Mouse (Mus musculus): ENCODE data around the gene Gm10643. TPM values are rescaled to one million over a fixed set of nuclear protein-coding genes. Genes with fewer than 3 reads are reported as not detected.
A peak's percentile ranks its signal among the peaks of the same experiment; 100 is the strongest.

The Gm10643 gene
- polyA plus RNA-seq, 1 experiment from 2014 or later, result 0.95 TPM

DNA sequence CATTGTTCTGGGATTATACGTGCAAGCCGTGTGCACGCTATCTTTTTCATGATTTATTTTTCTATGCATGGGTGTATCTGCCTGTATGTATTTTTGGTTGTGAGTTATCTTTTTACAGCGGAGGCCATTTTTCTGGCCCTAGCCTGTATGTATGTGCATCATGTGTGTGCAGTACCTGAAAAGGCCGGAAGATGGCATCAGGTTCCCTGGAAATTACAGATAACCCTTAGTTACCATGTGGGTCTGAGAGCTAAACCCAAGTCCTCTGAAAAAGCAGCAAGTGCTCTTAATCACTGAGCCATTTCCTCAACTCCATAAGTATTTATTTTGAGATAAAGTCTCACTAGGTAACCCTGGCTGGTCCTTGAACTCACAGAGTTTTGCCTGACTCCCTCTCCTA, 11.7 kb downstream of the Gm10643 start:
- Histone ChIP-seq H3K4me3 (ENCODE audit: low read length) (no peak overlapping the region), H3K36me3 (ENCODE audit: control insufficient read depth, insufficient read depth) (no peaks in the 10 kb centered on the region), H3K4me1 (ENCODE audit: control insufficient read depth, insufficient read depth, low read length) (peaks cover 13% of the 10 kb centered on the region), H3K4me2 (ENCODE audit: low read depth, low read length) (no peak overlapping the region), H3K27me3 (ENCODE audit: control insufficient read depth, insufficient read depth, low read length) (no peaks in the 10 kb centered on the region), H3K9ac (ENCODE audit: low read length) (no peak overlapping the region), H3K9me3 (replicated peaks; ENCODE audit: control insufficient read depth, low read length) (no peaks in the 10 kb centered on the region), H3K27ac (ENCODE audit: low read length) (no peak overlapping the region)
- ATAC-seq (replicated peaks; ENCODE audit: extremely low read depth, insufficient read depth, low FRiP score), result no peak
- WGBS, result 82% methylated on average over 5 of the region's 5 CpGs

DNA sequence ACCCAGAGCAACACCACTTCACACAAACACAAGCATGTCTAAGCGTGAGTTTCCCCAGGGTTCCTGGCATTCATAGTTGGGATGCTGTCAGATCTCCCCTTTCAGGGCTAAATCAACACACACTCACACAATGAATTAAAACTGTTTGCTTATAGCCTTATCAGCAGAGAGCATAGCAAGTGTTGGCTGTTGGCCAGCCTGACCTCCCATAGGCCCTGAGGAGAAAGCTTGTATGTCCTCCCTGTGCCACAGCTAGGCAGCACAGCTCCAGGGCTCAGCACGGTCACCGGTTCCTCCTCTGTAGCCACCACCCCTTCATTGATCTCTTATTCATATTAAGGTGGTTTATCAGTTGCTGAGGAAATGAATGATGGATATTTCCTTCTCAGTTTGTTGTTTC, 12.2 kb downstream of the Gm10643 start:
- no peaks in the 10 kb centered on the region for H3K9me3 ChIP-seq (replicated peaks; ENCODE audit: control insufficient read depth, low read length)
- H3K4me1 ChIP-seq (ENCODE audit: control insufficient read depth, insufficient read depth, low read length), result peaks cover 13% of the 10 kb centered on the region
- peak; percentile 85 for ATAC-seq (replicated peaks; ENCODE audit: extremely low read depth, insufficient read depth, low FRiP score)
- 24% methylated on average over 3 of the region's 3 CpGs for WGBS
- no peak overlapping the region for H3K9ac ChIP-seq (ENCODE audit: low read length)
- no peak overlapping the region for H3K4me2 ChIP-seq (ENCODE audit: low read depth, low read length)
- no peaks in the 10 kb centered on the region for H3K36me3 ChIP-seq (ENCODE audit: control insufficient read depth, insufficient read depth)
- H3K4me3 ChIP-seq (ENCODE audit: low read length), result no peak overlapping the region
- peak overlapping the region; percentile 48 for H3K27ac ChIP-seq (ENCODE audit: low read length)
- H3K27me3 ChIP-seq (ENCODE audit: control insufficient read depth, insufficient read depth, low read length), result no peaks in the 10 kb centered on the region

DNA sequence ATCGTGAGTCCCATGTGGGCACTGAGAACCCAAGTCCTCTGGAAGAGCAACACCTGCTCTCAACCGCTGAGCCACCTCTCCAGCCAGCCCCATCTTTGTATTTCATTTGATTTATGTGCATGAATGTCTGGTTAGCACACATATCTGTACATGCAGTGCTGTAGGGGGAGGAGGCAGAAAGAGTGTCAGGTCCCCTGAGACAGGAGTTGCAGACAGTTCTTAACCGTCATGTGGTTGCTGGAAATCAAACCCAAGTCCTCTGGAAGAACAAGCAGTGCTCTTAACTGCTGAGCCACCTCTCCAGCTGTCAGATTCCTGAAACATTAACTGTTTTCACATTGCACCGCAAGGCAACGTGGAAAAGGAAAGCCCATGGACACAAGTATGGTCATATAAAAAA, 16.8 kb downstream of the Gm10643 start:
- Histone ChIP-seq H3K4me2 (ENCODE audit: low read depth, low read length) (no peak overlapping the region), H3K9ac (ENCODE audit: low read length) (no peak overlapping the region), H3K9me3 (replicated peaks; ENCODE audit: control insufficient read depth, low read length) (0 out of 2 replicates have a peak, but pooled peaks cover 2% of the 10 kb centered on the region), H3K4me3 (ENCODE audit: low read length) (no peak overlapping the region), H3K27me3 (ENCODE audit: control insufficient read depth, insufficient read depth, low read length) (peaks cover 25% of the 10 kb centered on the region), H3K36me3 (ENCODE audit: control insufficient read depth, insufficient read depth) (no peaks in the 10 kb centered on the region), H3K4me1 (ENCODE audit: control insufficient read depth, insufficient read depth, low read length) (peaks cover 13% of the 10 kb centered on the region), H3K27ac (ENCODE audit: low read length) (no peak overlapping the region)
- WGBS, result 66% methylated on average over 5 of the region's 5 CpGs
- ATAC-seq (replicated peaks; ENCODE audit: extremely low read depth, insufficient read depth, low FRiP score), result no peak

DNA sequence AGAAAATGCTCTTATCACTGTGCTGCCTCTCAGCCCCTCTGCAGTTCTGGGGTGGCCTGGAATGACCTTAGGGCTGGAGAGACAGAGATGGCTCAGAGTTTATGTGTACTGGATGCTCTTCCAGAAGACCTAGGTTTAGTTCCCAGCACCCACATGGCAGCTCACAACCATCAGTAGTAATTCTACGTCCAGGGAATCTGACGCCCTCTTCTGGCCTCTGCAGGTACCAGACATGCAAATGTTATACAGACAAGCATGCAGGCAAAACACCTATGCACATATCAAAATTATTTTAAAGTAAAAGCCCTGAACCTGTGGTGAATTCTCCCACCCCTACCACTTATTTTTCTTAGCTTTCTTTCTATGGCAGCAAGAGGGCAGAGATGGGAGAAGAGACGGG, 18.4 kb downstream of the Gm10643 start:
- ATAC-seq (replicated peaks; ENCODE audit: extremely low read depth, insufficient read depth, low FRiP score), result no peak
- Histone ChIP-seq H3K4me3 (ENCODE audit: low read length) (no peak overlapping the region), H3K36me3 (ENCODE audit: control insufficient read depth, insufficient read depth) (no peaks in the 10 kb centered on the region), H3K27me3 (ENCODE audit: control insufficient read depth, insufficient read depth, low read length) (peaks cover 29% of the 10 kb centered on the region), H3K4me2 (ENCODE audit: low read depth, low read length) (no peak overlapping the region), H3K9ac (ENCODE audit: low read length) (no peak overlapping the region), H3K4me1 (ENCODE audit: control insufficient read depth, insufficient read depth, low read length) (no peaks in the 10 kb centered on the region), H3K9me3 (replicated peaks; ENCODE audit: control insufficient read depth, low read length) (0 out of 2 replicates have a peak, but pooled peaks cover 2% of the 10 kb centered on the region), H3K27ac (ENCODE audit: low read length) (no peak overlapping the region)
- 80% methylated on average over 3 of the region's 3 CpGs for WGBS

DNA sequence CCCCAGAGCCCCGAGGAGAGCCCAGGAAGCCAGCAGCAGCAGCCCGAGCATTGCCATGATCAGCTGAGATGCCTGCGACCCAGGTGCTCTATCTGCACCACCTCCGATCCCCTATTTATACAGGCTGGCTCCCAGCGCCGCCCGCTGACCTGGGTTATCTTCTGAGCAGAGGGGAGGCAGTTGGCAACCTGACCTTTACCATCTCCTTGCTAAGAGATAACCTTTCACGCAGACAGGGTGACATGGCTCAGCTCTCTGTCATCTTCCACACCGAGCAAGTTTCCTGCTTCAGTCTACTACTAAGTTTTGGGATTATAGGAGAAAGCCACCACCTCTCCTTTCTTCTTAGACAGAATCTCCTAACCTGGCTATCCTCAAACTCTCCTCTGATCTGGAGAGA, 20.0 kb downstream of the Gm10643 start, which contains the start of gene Rln3:
Gene Rln3, minus strand, starts transcription at position 101 of the 400 bp plus-strand sequence.
- Histone ChIP-seq H3K9ac (ENCODE audit: low read length) (no peak within 1 kb of the TSS), H3K27me3 (ENCODE audit: control insufficient read depth, insufficient read depth, low read length) (peaks cover 32% of the 10 kb centered on the region), H3K36me3 (ENCODE audit: control insufficient read depth, insufficient read depth) (no peaks in the 10 kb centered on the region), H3K4me1 (ENCODE audit: control insufficient read depth, insufficient read depth, low read length) (no peaks in the 10 kb centered on the region), H3K4me3 (ENCODE audit: low read length) (no peak within 1 kb of the TSS), H3K4me2 (ENCODE audit: low read depth, low read length) (peak within 1 kb of the TSS; percentile 0; the same call in 1 of the 2 replicates), H3K9me3 (replicated peaks; ENCODE audit: control insufficient read depth, low read length) (0 out of 2 replicates have a peak, but pooled peaks cover 2% of the 10 kb centered on the region), H3K27ac (ENCODE audit: low read length) (no peak within 1 kb of the TSS)
- no peak for ATAC-seq (replicated peaks; ENCODE audit: extremely low read depth, insufficient read depth, low FRiP score)
- WGBS, result 9% methylated on average over 9 of the region's 9 CpGs

DNA sequence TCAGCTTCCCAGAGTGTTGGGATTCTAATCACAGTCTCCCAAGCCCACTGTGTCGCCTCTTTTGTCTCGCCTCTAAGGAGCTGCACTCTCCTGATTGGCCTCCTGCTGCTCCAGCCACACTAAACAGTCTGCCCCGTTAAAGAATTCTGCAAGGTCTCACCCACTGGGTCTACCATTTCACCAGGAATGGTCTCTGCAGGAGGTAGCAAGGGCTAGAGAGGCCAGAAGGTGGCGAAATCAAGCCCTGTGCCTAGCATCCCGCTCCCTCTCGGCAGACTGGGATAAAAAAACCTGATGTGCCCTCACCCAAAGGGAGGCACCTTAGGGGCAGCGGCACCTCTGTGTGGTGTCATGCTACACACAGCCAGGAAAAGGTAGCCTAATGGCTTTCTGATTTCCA, 20.8 kb downstream of the Gm10643 start:
- 0 out of 2 replicates have a peak, but pooled peaks cover 2% of the 10 kb centered on the region for H3K4me1 ChIP-seq (ENCODE audit: control insufficient read depth, insufficient read depth, low read length)
- no peak overlapping the region for H3K4me3 ChIP-seq (ENCODE audit: low read length)
- no peak for ATAC-seq (replicated peaks; ENCODE audit: extremely low read depth, insufficient read depth, low FRiP score)
- H3K4me2 ChIP-seq (ENCODE audit: low read depth, low read length), result no peak overlapping the region
- H3K27ac ChIP-seq (ENCODE audit: low read length), result no peak overlapping the region
- H3K9me3 ChIP-seq (replicated peaks; ENCODE audit: control insufficient read depth, low read length), result 0 out of 2 replicates have a peak, but pooled peaks cover 2% of the 10 kb centered on the region
- no peak overlapping the region for H3K9ac ChIP-seq (ENCODE audit: low read length)
- H3K27me3 ChIP-seq (ENCODE audit: control insufficient read depth, insufficient read depth, low read length), result peaks cover 32% of the 10 kb centered on the region
- H3K36me3 ChIP-seq (ENCODE audit: control insufficient read depth, insufficient read depth), result no peaks in the 10 kb centered on the region
- 16% methylated on average over 7 of the region's 7 CpGs for WGBS

DNA sequence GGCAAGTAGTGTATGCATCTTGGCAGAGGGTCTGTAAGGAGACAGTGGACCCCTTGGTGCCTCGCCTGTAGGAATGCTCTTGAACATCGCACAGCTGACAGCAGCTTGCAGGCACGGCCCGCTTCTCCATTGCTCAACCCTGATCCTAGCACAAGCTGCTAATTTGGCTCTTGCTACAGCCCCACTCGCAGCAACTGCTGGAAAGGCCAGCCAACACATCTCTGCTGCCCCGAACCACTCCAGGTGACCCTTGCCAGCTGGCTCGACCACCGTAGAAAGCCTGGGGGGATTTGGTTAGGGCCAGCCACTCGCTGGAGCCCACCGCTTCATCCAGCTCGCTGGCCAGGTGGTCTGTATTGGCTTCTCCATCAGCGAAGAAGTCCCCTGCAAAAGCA, 22.0 kb downstream of the Gm10643 start:
- H3K27ac ChIP-seq (ENCODE audit: low read length), result no peak overlapping the region
- H3K4me1 ChIP-seq (ENCODE audit: control insufficient read depth, insufficient read depth, low read length), result peaks cover 8% of the 10 kb centered on the region
- H3K9me3 ChIP-seq (replicated peaks; ENCODE audit: control insufficient read depth, low read length), result 0 out of 2 replicates have a peak, but pooled peaks cover 2% of the 10 kb centered on the region
- peak overlapping the region; percentile 75; the same call in 1 of the 2 replicates for H3K9ac ChIP-seq (ENCODE audit: low read length)
- H3K4me2 ChIP-seq (ENCODE audit: low read depth, low read length), result peak overlapping the region; percentile 84
- peak overlapping the region; percentile 59; the same call in 1 of the 2 replicates for H3K4me3 ChIP-seq (ENCODE audit: low read length)
- peaks cover 32% of the 10 kb centered on the region for H3K27me3 ChIP-seq (ENCODE audit: control insufficient read depth, insufficient read depth, low read length)
- H3K36me3 ChIP-seq (ENCODE audit: control insufficient read depth, insufficient read depth), result no peaks in the 10 kb centered on the region
- ATAC-seq (replicated peaks; ENCODE audit: extremely low read depth, insufficient read depth, low FRiP score), result no peak
- 33% methylated on average over 12 of the region's 12 CpGs for WGBS

DNA sequence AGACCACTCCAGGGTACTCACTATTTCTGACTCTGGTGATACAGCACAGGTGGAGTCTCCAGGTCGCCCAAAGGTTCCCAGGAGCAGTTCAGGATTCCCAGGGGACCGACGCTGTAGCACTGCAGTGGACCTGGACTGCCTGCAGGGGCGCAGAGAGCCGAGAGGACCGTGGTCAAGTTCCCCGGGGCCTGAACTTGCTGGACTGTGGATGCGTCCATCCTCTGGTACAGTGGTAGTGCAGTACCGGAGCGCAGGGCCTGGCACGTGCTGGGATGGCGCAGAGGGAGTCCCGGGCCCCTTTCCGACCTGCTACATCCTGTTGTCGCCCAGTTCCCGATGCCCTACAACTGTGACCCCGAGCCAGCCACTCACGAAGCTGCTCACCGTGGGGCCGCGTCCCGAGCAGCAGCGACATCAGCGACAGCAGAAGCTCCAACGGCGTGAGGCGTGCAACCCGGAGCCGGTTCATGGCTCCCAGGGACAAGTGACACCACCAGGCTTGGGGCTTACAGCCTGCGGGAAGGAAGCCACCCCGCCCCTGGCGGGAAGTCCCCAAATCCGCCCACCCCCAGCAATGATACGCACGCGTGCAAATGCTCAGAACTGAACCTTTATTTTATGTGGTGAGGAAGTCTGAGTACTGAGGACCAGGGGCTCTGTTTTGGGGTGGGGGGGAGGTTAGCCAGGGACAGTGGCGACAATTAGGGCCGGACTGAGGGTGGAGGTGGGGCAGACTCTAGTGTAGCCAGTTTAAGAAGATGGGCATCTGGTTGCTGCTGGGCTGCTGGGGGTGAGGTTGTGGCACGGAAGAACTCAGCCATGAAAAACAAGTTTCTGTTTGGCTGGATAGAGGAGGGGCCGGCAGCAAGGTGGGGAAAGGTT, 22.6 kb downstream of the Gm10643 start, which contains the start of gene Il27ra:
Gene Il27ra, minus strand, starts transcription at position 524 of the 882 bp plus-strand sequence.
- Histone ChIP-seq H3K4me1 (ENCODE audit: control insufficient read depth, insufficient read depth, low read length) (peaks cover 10% of the 10 kb centered on the region), H3K27ac (ENCODE audit: low read length) (0 out of 2 replicates have a peak within 1 kb of the TSS, but pooled peaks have one; percentile 29), H3K4me3 (ENCODE audit: low read length) (peak within 1 kb of the TSS; percentile 59), H3K9ac (ENCODE audit: low read length) (peak within 1 kb of the TSS; percentile 75), H3K36me3 (ENCODE audit: control insufficient read depth, insufficient read depth) (no peaks in the 10 kb centered on the region), H3K27me3 (ENCODE audit: control insufficient read depth, insufficient read depth, low read length) (peaks cover 32% of the 10 kb centered on the region), H3K4me2 (ENCODE audit: low read depth, low read length) (peak within 1 kb of the TSS; percentile 84), H3K9me3 (replicated peaks; ENCODE audit: control insufficient read depth, low read length) (0 out of 2 replicates have a peak, but pooled peaks cover 2% of the 10 kb centered on the region)
- peak; percentile 79 for ATAC-seq (replicated peaks; ENCODE audit: extremely low read depth, insufficient read depth, low FRiP score)
- 4% methylated on average over 40 of the region's 40 CpGs for whole genome bisulfite sequencing

DNA sequence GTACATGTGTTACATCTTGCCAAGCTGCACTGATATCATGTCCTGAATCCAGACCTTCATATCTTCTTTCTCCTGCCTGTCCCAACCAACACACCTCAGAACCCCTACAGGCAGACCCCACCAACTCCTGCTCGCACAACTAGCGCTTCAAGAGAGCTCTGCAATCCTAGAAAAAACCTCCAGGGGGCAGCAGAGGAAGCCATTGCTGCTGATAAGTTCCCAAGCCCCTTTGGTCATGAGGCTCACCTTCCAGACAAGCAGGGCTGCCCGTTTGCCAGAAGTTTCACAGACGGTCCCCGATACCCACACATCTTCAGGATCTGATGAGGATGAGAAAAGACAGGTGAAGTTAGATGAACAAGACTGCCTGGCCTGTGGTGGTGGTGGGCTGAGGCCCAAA, 25.9 kb downstream of the Gm10643 start:
- peaks cover 10% of the 10 kb centered on the region for H3K4me1 ChIP-seq (ENCODE audit: control insufficient read depth, insufficient read depth, low read length)
- WGBS, result 3% methylated on average over 5 of the region's 5 CpGs
- no peaks in the 10 kb centered on the region for H3K36me3 ChIP-seq (ENCODE audit: control insufficient read depth, insufficient read depth)
- ATAC-seq (replicated peaks; ENCODE audit: extremely low read depth, insufficient read depth, low FRiP score), result no peak
- no peak overlapping the region for H3K4me2 ChIP-seq (ENCODE audit: low read depth, low read length)
- no peak overlapping the region for H3K27ac ChIP-seq (ENCODE audit: low read length)
- H3K9me3 ChIP-seq (replicated peaks; ENCODE audit: control insufficient read depth, low read length), result no peaks in the 10 kb centered on the region
- H3K27me3 ChIP-seq (ENCODE audit: control insufficient read depth, insufficient read depth, low read length), result peaks cover 16% of the 10 kb centered on the region
- no peak overlapping the region for H3K4me3 ChIP-seq (ENCODE audit: low read length)
- H3K9ac ChIP-seq (ENCODE audit: low read length), result no peak overlapping the region
